Mouse (Mus musculus): ENCODE measurements around the gene Gm42906.

The Gm42906 gene

DNA sequence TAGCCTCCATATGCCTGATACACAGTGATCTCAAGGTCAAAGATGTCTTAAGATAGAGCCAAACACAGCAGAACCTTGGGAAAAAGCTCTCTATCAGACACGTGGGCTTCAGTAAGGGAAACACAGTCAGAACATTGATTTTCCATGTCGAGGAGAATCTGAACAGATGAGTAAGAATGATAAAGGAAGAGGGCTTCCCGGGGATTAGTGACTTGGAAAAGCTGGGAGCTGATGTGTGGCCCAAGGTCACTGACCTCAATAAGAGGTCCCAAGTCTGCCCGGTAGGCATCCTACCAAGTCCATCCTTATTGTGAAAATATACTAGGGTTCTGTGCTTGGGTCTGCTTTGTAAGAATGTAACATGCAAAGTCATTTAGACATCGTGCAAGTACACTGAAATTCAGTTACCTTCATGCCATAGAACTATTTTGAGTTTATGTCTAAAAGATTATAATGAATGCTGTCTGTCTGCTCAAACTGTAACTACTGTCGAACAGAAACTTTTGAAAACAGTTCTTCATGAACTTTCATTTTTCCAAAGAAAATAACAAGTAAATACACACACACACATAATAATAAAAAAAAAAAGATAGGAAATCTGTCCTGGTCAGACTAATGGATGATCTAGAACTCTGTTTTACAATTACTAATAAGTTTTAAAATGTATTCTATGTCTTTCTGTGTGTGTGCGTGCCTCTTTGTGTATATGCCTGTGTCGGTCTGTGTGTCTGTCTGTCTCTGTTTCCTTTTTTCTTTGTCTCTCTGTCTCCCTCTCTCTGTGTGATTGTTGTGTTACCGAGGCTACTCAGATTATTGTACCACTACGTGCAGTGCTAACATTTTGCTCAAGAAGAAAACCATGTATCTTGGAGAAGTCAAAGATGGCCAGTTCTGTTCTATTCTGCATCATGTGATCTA is 322.6 kb downstream of the Gm42906 start:
- DNase-seq, result no peak

DNA sequence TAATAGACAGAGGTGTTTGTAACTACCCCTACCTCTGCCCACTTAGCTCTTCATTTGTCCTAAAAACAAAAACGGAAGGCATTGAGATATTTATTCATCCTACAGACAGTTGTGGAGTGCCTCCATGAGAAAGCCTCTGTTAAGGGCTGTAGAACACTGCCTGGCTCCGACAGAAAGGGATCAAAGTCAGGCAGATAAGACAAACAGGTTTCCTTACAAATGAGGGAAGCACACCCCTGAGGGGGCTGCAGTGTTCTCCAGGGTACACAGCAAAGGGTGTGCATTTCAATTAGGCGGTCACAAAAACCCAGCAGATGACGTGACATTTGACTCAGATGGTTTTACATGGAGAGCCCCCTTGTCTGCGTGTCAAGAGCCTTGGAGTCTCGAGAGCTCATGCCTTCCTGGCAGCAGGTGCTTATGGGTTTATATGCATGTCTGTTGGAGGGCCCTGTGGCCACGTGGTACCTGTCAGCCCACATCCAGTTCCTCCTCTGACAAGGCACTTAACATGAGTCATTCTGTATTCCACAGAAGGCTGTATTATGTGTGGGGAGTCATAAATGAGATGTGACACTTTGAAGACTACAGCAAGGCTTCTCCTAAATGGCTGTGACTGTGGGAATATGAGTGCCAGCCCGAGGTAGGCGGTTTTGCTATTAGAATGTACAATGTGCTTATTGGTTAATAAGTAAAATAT is 323.5 kb downstream of the Gm42906 start:
- peak; percentile 24 for DNase-seq

DNA sequence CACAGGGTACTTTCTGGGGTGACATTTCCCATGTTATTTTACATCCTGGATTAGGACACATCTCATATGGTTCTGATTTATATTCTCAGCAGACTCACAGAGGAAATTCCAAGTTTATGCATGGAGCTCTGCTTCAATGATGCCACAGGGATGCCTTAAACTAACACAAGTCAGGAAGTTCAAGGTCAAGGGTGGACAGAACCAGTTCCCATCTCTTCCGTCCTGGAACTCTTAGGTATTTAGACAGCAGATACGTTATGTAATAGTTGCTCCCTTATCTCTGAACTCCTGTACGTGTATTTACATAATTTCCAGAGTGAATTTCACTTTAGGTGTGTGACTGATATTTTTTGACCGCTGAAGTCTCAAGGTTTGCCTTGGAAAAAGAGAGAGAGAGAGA is 324.7 kb downstream of the Gm42906 start:
- DNase-seq, result peak; percentile 40

DNA sequence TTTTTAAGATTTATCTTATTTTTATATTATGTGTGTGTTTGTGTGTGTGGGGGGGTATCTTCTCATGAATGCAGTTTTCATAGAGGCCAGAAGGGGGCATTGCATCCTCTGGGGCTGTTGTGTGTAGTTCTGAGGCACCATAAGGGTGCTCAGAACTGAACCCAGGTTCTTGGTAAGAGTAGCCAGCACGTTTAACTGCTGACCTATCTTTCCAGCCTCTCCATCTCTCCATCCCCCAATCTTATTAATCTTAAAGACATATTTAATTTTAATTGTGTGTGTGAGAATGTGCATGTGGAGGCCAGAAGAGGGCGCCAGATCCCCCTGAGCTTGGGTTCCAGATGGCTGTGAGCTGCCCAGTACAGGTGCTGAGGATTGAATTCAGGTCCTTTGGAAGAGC is 325.7 kb downstream of the Gm42906 start:
- no peak for DNase-seq

DNA sequence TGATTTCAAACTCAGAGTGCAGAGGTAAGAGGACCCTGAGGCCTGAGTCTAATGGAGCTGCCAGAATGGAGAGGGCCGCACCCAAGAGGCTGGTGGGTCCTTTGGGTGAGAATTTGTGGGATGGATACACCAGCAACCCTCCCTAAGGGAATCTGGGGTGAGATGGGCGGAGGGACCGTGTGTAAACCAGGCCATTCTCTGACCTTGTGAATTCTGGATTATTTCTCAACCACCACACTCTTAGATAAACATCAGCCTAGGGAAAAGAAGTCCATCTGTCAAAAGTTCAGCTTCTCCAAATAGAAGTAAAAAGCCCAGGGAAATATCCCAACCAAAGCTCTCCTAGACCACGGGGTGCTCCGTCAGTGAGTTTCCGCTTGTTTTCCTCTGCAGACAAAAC is 332.0 kb downstream of the Gm42906 start:
- peak; percentile 21 for DNase-seq

DNA sequence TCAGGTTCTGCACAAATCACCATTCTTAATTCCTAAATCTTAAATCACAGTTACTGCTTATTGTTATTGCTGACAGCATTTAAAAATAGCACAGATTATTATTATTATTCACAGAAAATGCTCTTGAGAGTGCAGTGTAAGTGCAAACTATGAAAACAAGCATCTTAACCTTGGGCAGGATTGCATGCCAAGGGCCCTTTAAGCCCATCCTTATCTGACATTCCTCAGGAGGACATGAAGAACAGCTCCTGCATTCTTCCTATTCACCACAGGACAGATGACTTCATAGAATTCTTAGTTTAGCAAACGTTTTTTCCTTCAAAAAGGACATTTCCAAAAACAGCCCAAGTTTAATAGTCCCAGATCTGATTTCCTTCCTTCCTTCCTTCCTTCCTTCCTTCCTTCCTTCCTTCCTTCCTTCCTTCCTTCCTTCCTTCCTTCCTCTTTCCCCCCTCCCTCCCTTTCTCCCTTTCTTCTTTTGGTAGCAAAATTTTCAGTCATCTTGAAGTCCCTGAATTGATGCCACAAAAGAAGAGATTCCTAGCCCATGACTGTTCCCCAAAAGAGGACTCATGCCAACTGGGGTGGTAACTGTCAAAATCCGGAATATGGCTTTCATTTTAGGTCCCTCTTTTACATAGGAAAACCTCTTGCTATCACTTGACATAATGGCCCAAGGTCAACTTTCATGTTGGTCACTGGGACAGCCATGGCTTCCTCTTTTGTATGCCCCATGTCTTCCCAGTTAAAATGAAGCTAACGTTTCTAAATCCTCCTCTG is 334.9 kb downstream of the Gm42906 start:
- DNase-seq, result no peak

DNA sequence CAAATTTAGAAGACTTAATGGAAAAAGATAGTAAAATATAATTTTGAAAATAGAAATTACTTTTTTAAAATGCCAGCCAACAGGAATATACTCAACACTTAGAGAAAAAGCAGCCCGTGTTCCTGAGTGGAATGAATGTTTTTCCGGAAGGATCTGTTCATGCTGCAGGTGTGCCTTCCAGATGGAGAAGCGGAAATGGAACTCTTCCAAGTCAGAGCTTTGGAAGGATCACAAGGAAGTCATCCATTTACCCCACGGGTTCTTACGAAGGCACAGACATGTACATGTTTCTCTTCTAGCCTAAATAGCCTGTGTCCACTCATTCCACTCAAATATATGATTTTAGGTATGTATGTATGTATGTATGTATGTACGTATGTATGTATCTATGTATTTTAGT is 337.0 kb downstream of the Gm42906 start:
- peak; percentile 27 for DNase-seq

DNA sequence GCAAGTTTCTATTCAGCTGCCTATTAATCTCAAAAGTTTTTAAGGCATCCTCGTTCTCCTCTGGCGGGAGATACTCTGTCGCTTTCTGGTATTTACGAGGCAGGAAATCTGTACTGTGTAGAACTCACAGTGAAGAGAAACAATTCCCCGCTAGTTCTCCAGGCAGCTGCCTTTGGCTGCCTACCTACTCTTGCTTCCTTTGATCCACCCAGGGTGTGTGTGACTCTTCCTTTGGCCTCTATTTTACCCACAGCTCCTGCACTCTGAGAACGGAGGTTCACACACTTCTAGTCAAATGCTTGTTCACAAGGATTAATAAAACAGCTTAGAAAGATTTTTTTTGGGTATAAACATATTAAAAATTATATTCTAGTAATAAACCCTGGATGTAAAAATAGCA is 338.8 kb downstream of the Gm42906 start:
- DNase-seq, result peak; percentile 27

DNA sequence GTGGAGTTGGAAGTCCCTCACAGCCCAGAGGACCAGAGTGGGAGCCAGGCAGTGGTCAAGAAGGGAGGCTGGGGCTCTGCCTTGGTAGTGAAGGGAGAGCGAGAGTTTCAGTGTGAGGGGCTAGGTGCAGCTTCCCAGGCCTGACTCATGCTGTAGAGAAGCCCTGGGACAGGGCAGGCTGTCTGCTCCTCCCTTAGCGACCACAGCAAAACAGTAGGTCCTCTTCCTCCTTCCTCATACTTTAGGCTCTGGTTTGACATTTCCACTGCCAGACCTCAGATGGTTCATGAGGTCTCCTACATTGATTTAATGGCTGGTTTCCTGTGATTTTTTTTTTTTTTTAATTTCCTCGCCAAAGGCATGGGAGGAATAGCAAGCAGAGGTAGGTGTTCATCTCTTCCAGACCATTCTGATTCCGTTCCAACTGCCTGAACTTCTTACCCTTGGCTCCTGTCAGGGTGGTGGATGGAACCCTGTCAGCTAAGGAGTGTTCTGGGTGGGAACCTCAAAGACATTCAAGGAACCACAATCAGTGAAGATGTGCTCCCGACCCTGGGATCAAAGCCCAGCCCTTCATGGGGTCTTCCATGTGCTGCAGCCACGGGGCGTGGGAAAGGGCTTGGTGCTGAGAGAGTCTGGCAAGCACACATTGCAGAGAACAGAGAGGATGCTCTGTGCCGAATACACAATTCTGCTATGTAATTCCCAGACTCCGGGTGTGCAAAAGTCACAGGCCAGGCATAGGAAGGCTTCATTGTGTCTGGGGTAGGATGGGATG is 341.3 kb downstream of the Gm42906 start:
- peak; percentile 42 for DNase-seq

DNA sequence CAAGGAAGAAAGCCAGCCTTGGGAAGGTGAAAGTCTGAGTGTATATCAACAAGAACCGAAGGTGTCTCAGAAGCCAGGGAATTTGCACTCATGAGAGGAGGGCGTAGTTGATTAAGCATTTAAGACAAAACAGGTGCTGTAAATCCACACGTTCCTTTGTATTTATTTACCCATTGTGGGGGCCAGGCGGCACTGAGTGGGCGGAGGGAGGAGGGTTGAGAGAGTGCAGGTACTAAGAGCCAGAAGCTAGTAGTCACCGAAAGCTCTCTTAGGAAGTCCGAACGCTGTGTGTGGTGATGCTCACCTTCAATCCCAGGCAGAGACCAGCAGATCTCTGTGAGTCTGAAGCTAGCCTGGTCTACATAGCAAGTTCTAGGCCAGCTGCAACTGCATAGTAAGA is 342.2 kb downstream of the Gm42906 start:
- no peak for DNase-seq

DNA sequence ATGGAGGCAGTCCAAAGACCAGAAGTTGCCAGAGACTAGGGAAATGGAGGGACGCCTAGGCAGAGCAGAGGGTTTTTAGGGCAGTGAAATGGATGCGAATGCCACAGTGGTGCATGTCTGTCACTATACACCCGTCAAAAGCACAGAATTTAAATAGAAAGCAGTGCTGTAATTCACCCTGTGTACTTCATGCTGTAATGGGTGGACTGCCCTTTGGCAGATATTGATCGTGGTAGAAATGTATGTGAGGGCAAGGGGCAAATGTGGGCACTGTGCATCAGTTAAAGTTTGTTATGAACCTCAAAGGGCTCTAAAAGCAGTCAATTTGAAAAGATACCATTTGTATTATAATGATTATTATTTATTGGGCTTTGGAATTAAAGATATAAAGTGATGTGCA is 347.7 kb downstream of the Gm42906 start:
- DNase-seq, result no peak

DNA sequence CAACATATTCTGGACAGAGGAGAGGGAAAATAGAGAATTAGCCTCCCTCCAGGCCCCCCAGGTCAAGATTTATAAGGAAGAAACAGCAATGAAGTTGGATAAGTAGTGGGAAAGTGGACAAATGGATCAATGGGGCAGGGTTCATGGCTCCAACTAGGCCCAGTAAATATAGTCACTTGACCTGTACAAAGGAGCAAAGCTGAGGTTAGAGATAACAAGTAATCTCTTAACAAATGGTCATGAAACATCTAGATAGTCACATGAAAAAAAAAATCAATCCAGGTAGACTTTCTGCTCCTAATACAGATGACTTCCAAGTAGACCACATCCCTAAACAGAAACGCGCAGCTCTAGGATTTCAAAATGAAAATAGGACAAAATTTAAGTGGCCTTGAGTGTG is 350.0 kb downstream of the Gm42906 start:
- DNase-seq, result no peak

DNA sequence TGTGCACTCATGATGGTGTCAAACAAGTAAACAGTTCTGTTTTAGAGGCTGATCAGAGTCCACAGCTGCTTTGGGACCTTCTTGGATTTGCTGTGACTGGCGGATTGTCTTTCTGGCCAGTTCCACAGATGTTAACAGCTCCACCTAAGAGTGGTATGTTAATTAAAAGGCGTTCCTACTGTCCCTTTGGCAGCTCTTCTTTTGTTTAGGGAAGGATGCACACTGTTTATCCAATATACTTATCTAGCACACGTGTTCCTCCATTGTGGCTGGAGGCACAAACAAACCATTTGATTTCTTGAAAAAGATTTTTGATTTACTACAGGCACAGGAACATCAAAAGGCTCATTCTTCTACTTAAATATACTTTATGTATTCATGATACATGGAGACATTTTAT is 351.0 kb downstream of the Gm42906 start:
- DNase-seq, result no peak

DNA sequence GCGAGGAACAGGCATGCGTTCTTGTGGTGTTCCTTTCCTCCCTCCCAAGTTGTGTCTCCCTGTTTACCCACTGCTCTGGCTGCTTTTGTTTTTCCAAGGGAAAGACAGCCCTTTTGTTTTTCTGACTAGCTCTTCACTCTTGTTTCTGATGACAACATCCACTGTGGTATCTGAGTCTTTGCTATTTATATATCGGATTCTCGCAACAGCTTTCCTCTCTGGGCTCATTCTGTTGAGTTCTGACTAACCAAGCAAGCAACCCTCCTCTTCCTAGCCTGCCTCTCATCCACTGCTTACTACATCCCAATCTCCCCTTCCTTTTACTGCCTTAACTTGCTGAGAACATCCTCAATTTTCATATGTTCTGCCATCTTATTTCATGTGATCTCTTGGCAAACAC is 353.7 kb downstream of the Gm42906 start:
- no peak for DNase-seq

DNA sequence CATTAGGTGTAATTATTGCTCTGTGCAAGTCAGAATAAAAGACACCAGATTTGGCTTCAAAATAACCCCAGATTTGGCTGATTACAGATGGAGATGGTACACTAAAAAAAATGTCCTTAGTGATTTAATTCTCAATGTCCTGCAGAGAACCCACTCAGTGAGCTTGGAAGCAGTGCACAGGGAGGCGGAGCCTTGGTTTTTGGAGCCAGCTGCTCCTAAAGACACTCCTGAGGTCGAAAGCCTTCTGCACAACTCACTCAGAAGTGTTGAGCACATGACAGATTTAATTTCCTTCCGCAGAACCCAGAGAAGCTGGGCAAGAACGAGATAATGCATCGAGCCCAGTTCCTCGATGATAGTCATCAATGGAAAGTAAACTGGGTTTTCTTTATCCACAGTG is 356.5 kb downstream of the Gm42906 start:
- DNase-seq, result no peak

DNA sequence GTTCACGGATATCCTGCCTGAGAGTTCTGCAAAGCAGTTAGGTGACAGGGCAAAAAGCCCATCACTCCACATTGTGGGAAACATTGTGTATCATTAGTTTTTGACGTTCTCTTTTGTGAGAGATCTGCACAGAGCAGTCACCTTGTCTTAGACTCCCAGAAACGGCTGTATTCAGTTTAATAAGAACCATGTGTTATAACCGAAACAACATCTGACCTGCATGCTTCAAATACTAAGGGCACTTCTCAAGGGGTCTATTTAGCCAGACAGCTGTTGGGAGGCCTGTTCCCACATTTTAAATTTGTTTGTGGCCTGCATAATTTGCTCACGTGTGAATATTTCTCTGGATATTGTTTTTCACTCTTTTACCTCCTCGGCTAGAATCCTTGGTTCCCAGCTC is 357.1 kb downstream of the Gm42906 start:
- no peak for DNase-seq

DNA sequence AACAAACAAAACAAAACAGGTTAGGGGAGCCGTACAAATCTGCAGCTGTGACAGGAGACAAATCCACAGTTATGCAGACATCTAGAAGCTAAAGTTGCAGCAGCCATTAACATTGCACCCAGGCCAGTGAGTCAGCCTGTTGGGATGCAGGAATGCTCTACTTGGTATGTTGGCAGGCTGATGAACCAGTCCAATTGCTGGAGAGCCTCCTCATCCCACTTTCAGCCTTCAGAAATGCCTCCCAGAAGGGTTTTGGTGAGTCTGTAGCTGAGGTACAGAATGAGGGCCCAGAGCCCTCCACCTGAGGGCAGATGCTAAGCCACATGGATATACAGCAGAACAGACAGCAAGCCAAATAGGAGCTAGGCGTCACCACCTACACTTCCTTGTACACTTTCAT is 358.4 kb downstream of the Gm42906 start:
- DNase-seq, result no peak

DNA sequence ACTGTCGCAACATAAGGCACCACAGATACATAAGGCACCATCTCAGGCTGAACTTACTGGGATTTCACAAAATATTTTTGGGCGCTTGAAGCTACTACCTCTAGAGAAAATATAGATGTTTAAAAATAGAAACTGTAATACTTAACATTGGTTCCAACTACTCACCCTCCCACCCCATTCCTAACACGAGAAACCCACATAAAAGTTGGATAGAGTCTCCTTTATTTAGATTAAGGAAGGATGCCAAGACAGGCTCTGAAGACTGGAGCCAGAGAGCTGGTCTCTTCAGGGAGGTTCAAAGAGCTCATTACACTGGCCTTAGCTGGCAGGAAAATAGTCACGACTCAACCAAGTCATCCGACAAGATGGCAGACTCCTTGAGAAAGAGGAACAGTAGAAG is 361.9 kb downstream of the Gm42906 start:
- no peak for DNase-seq

DNA sequence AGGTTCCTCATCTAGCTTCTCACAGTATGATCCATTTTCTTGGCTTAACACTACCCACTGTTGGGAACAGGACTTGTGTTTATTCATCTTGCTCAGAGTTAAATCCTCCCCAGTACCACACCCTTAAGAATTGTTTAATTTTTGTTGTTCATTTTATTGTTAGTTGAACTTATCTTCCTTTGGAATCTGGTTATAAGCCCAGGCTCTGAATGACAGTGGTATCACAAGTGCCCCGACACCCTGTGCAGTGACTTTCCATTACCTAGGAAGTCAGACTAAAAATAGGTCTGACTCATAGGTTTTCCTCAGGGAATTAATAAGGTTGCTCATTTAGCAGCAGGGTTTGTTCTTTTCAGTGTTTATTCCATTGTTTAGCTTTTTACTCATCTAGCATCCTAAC is 362.7 kb downstream of the Gm42906 start:
- no peak for DNase-seq

DNA sequence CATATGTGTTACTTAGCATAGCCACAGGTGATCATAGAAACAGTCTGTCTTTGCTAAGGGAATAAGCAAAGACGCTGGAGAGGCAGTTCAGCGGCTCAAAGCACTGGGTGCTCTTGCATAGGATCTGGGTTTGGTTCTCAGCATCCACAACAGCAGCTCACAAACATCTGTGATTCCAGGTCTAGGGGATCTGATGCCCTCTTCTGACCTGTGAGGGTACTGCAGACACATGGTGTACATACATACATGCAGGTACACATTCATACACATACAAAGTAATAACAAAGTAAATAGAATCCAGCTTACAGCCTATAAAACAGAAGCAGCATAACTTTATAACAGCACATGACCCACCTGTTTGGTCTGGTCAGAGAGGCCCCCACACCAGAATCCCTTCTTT is 366.0 kb downstream of the Gm42906 start:
- no peak for DNase-seq

DNA sequence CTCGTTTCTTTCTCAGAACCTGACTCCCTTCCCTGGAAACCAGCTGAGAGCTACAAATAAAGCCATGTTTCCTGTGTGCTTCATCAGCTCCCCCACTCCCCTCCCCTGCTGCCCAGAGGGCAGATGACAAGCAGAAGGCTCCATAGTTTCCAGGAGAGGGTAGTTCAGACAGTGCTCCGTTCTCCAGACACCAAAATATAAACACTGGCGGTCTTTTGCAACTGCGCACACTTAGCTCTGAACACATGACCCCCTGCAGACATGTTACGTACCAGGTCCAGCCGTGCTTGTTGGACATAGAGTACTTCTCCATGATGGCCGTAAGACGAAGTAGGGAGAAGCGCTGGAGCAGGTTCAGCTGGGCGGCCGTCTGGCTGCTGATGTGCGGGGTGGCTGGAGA is 367.5 kb downstream of the Gm42906 start:
- peak; percentile 45 for DNase-seq

DNA sequence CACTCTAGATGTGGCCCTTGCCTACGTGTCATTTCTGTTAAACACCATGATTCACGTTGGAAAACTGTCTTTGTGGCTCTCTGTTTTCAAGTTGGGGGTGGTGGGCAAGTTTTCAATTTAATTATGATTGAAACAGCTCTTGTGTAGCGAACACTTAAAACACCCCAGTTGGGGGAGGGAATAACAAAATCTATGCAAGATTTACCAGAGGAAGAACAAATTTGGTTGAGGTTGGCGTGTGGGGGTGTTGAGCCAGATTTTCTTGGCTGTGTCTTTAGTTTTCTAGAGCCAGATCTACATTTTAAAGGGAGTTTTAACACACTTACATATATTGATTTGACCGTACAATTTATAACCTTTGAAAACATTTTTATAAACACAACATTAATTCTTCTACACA is 368.2 kb downstream of the Gm42906 start:
- DNase-seq, result no peak

DNA sequence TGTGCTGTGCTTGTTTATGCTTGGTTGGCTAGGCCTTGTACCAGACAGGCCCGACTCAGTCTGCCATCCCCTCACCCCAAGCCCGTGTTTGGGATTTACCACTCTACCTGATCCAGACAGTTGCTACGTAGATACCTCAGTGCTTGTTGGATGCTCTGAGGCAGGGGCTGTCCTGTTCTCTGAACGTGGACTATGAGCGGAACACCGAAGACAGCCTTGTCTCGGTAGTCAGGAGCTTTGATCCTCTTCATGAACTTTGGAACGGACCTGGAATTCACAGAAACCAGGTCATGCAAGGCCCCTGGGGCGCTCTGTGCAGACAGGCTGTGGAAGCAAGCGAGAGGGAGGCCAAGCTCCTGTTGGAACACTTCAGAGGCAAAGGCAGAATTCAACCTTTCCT is 368.6 kb downstream of the Gm42906 start:
- DNase-seq, result peak; percentile 38
